Mouse (Mus musculus): ENCODE results near the gene Scgb1b18.
"Not testable (repeated sequence)": the region's sequence is repeated elsewhere in the genome, so short reads cannot be mapped to it uniquely, and the experiment has no call there.

Gene Scgb1b18

GRCm38 (mm10) chr7:33185268-33185667, at the start of gene Scgb1b18:
Scgb1b18 (plus strand) TSS chr7:33185568.
- DNase-seq: not testable (repeated sequence)

GRCm38 (mm10) chr7:33173764-33174163, 11.6 kb upstream of the Scgb1b18 start, which contains the start of gene Scgb2b18:
Scgb2b18 (minus strand) TSS chr7:33173864.
- not testable (repeated sequence) for DNase-seq
